Mouse (Mus musculus) midbrain, embryonic 14.5 days (tissue): ENCODE results near the gene Myo5c. TPM values are rescaled to one million over a fixed set of nuclear protein-coding genes. Genes with fewer than 3 reads are reported as not detected.

Experiments
- ATAC-seq: fragments of 200-750 bp; cut with Nextera tagmentation; 2 replicates; pipeline ENCODE4 v1.8.0; 2017; ENCODE audit warnings: moderate number of reproducible peaks, moderate library complexity; ENCODE audit not compliant: low FRiP score, low TSS enrichment
- DNase-seq: peaks from one replicate; pipeline ENCODE4 v3.0.0-alpha.2; 2015
- H3K27ac ChIP-seq: fragments of 300-500 bp; sonication (generic); replicated peaks from 2 replicates; pipeline ENCODE4 v1.5.1; 2014; ENCODE audit warnings: mild to moderate bottlenecking, low read depth, low read length, moderate library complexity
- H3K27me3 ChIP-seq: fragments of 300-500 bp; sonication (generic); 2 replicates; pipeline ENCODE4 v1.6.1; 2014; ENCODE audit warnings: low read length, control low read depth, mixed read lengths; ENCODE audit not compliant: control insufficient read depth, insufficient read depth
- H3K36me3 ChIP-seq: fragments of 300-500 bp; sonication (generic); 2 replicates; pipeline ENCODE4 v1.6.1; 2014; ENCODE audit warnings: low read length, control low read depth; ENCODE audit not compliant: control insufficient read depth, insufficient read depth
- H3K4me1 ChIP-seq: fragments of 300-500 bp; sonication (generic); 2 replicates; pipeline ENCODE4 v1.6.1; 2014; ENCODE audit warnings: mild to moderate bottlenecking, antibody characterized with exemption, low read length, control low read depth; ENCODE audit not compliant: control insufficient read depth, insufficient read depth
- H3K4me2 ChIP-seq: fragments of 300-500 bp; sonication (generic); 2 replicates; pipeline ENCODE4 v1.6.1; 2014; ENCODE audit warnings: mild to moderate bottlenecking, low read length, moderate library complexity
- H3K4me3 ChIP-seq: fragments of 300-500 bp; sonication (generic); replicated peaks from 2 replicates; pipeline ENCODE4 v1.5.1; 2014; ENCODE audit warnings: low read depth, low read length
- H3K9ac ChIP-seq: fragments of 300-500 bp; sonication (generic); replicated peaks from 2 replicates; pipeline ENCODE4 v1.6.1; 2014; ENCODE audit warnings: mild to moderate bottlenecking, low read length, moderate library complexity
- H3K9me3 ChIP-seq: fragments of 300-500 bp; sonication (generic); 2 replicates; pipeline ENCODE4 v1.6.1; 2016; ENCODE audit warnings: low read length, control low read depth, mixed read lengths; ENCODE audit not compliant: control insufficient read depth
- WGBS: fragments of 180-500 bp; shearing (Covaris S2); extraction: QIAGEN DNeasy Blood & Tissue Kit; methylation state at CpG from one replicate; pipeline ENCODE4 v1.1.7; 2014; 5-methylcytosine and 5-hydroxymethylcytosine counted together
- polyA plus RNA-seq: library from polyadenylated mRNA; unstranded; fragments of >200 nt; fragmentation: Nextera tagmentation; extraction: Ambion mirVana; gene quantifications from 2 replicates; pipeline ENCODE4 v1.2.1, GENCODE M21; 2014

Myo5c gene
- polyA plus RNA-seq, 1 experiment from 2014 or later = 0.64 TPM

GRCm38 (mm10) chr9:75315238-75315637 lies 83.4 kb downstream of the Myo5c start:
- peaks cover 4% of the 10 kb centered on the region; the same call in 1 of the 2 replicates for H3K36me3 ChIP-seq
- ATAC-seq (no peak), DNase-seq (no peak)
- no peak overlapping the region for H3K9ac ChIP-seq
- H3K9me3 ChIP-seq = no peaks in the 10 kb centered on the region
- peak overlapping the region; percentile 50; the same call in 1 of the 2 replicates for H3K4me3 ChIP-seq
- H3K4me1 ChIP-seq = peaks cover 17% of the 10 kb centered on the region
- no peak overlapping the region for H3K27ac ChIP-seq
- WGBS = 77% methylated on average over 3 of the region's 3 CpGs
- no peaks in the 10 kb centered on the region for H3K27me3 ChIP-seq
- H3K4me2 ChIP-seq = peak overlapping the region; percentile 79

- Histone ChIP-seq H3K9ac (no peak overlapping the region), H3K4me3 (no peak overlapping the region), H3K27me3 (no peaks in the 10 kb centered on the region), H3K36me3 (peaks cover 4% of the 10 kb centered on the region; the same call in 1 of the 2 replicates), H3K9me3 (no peaks in the 10 kb centered on the region), H3K4me2 (no peak overlapping the region), H3K27ac (no peak overlapping the region), H3K4me1 (peaks cover 17% of the 10 kb centered on the region)
- ATAC-seq (no peak), DNase-seq (no peak)
- WGBS = 94% methylated on average over 6 of the region's 6 CpGs
Observed at GRCm38 (mm10) chr9:75316771-75317170, 85.0 kb downstream of the Myo5c start.

- no peak overlapping the region for H3K4me3 ChIP-seq
- H3K4me1 ChIP-seq = peaks cover 17% of the 10 kb centered on the region
- H3K27ac ChIP-seq = no peak overlapping the region
- WGBS = 99% methylated on average over 2 of the region's 2 CpGs
- no peak overlapping the region for H3K4me2 ChIP-seq
- no peak overlapping the region for H3K9ac ChIP-seq
- ATAC-seq = no peak
- no peaks in the 10 kb centered on the region for H3K27me3 ChIP-seq
- DNase-seq = no peak
- peaks cover 4% of the 10 kb centered on the region; the same call in 1 of the 2 replicates for H3K36me3 ChIP-seq
- no peaks in the 10 kb centered on the region for H3K9me3 ChIP-seq
Observed at GRCm38 (mm10) chr9:75318196-75318595, 86.4 kb downstream of the Myo5c start.

DNA sequence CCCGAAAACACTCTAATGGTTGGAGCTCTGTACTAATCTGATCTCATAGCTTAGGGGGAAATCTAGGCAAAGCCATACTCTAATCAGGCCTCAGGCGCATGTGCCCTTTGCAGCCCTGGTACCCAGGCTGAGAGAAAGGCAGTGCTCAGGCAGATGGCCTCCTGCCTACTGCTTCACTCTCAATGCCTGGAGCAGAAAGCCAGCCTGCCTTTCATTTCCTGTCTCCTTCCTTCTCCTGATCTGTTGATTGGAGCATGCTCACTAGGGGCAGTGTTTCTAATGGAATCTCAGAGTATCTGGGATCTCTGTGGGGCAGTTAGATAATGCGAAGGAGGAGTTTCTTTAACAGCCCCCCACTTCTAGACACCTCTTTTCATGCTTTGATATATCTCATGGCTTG lies 87.5 kb downstream of the Myo5c start:
- Histone ChIP-seq H3K9me3 (no peaks in the 10 kb centered on the region), H3K9ac (peak overlapping the region; percentile 12; the same call in 1 of the 2 replicates), H3K27me3 (no peaks in the 10 kb centered on the region), H3K36me3 (peaks cover 4% of the 10 kb centered on the region; the same call in 1 of the 2 replicates), H3K4me2 (no peak overlapping the region), H3K4me1 (peaks cover 13% of the 10 kb centered on the region), H3K27ac (peak overlapping the region; percentile 28; the same call in 1 of the 2 replicates), H3K4me3 (no peak overlapping the region)
- peak; percentile 43 for DNase-seq
- 75% methylated on average over 3 of the region's 3 CpGs for WGBS
- no peak for ATAC-seq

GRCm38 (mm10) chr9:75322099-75322885 lies 90.5 kb downstream of the Myo5c start:
- WGBS = 88% methylated on average over 13 of the region's 13 CpGs
- no peaks in the 10 kb centered on the region for H3K9me3 ChIP-seq
- no peak for DNase-seq
- H3K27me3 ChIP-seq = no peaks in the 10 kb centered on the region
- H3K27ac ChIP-seq = no peak overlapping the region
- ATAC-seq = no peak
- peaks cover 11% of the 10 kb centered on the region for H3K36me3 ChIP-seq
- no peak overlapping the region for H3K4me2 ChIP-seq
- no peak overlapping the region for H3K9ac ChIP-seq
- no peaks in the 10 kb centered on the region for H3K4me1 ChIP-seq
- no peak overlapping the region for H3K4me3 ChIP-seq

- Histone ChIP-seq H3K36me3 (peaks cover 48% of the 10 kb centered on the region), H3K9me3 (no peaks in the 10 kb centered on the region), H3K27ac (no peak overlapping the region), H3K4me3 (no peak overlapping the region), H3K4me2 (no peak overlapping the region), H3K27me3 (no peaks in the 10 kb centered on the region), H3K4me1 (no peaks in the 10 kb centered on the region), H3K9ac (no peak overlapping the region)
- ATAC-seq (no peak), DNase-seq (no peak)
- 92% methylated on average over 3 of the region's 3 CpGs for WGBS
Observed at GRCm38 (mm10) chr9:75328047-75328446, 96.2 kb downstream of the Myo5c start.

DNA sequence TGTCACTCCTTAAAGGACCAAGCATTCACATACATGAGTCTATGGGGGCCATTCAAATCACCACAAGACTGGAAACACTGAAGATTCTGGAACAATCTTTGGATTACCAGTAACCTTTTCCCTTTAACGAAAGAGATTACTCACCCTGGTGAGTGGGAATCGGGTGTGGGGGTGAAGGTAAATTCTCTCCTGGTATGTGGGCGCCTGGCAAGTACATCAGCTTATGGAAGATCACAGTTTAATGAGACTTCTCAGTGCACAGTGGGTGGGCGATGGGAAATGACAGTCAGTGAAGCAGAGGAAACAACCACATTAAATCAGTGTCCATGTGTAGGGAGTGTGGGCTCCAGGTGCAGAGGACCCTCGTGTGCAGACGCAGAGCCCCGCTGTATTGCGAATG lies 99.0 kb downstream of the Myo5c start:
- DNase-seq (no peak), ATAC-seq (no peak)
- no peaks in the 10 kb centered on the region for H3K4me1 ChIP-seq
- 91% methylated on average over 8 of the region's 8 CpGs for WGBS
- H3K4me2 ChIP-seq = no peak overlapping the region
- H3K36me3 ChIP-seq = peaks cover 61% of the 10 kb centered on the region
- H3K27ac ChIP-seq = no peak overlapping the region
- H3K9ac ChIP-seq = no peak overlapping the region
- no peak overlapping the region for H3K4me3 ChIP-seq
- H3K27me3 ChIP-seq = no peaks in the 10 kb centered on the region
- no peaks in the 10 kb centered on the region for H3K9me3 ChIP-seq

DNA sequence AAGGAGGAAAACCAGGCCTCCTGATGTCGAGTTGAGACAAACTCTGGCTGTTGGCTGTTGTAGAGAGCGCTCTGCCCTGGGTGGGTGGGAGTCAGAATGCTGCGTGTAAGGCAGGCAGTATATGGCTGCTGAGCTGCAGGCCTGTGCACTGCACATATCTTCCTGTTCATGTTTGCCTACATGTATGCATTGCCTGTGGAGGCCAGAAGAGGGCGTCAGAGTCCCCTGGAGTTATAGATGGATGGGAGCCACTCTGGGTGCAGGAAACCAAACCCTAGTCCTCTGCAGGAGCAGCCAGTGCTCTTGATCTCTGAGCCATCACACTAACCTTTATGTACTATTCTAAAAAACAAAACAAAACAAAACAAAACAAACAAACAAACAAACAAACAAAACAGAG lies 102.6 kb downstream of the Myo5c start:
- WGBS = 92% methylated on average over 4 of the region's 4 CpGs
- ATAC-seq = no peak
- peaks cover 85% of the 10 kb centered on the region for H3K36me3 ChIP-seq
- H3K4me2 ChIP-seq = no peak overlapping the region
- H3K4me1 ChIP-seq = no peaks in the 10 kb centered on the region
- no peak for DNase-seq
- H3K27me3 ChIP-seq = no peaks in the 10 kb centered on the region
- H3K4me3 ChIP-seq = no peak overlapping the region
- no peak overlapping the region for H3K9ac ChIP-seq
- no peaks in the 10 kb centered on the region for H3K9me3 ChIP-seq
- H3K27ac ChIP-seq = no peak overlapping the region

GRCm38 (mm10) chr9:75338016-75338415 lies 106.2 kb downstream of the Myo5c start:
- ATAC-seq (no peak), DNase-seq (no peak)
- WGBS = 95% methylated on average over 6 of the region's 6 CpGs
- Histone ChIP-seq H3K4me2 (no peak overlapping the region), H3K27ac (no peak overlapping the region), H3K9me3 (no peaks in the 10 kb centered on the region), H3K36me3 (peaks cover 78% of the 10 kb centered on the region), H3K4me3 (no peak overlapping the region), H3K4me1 (no peaks in the 10 kb centered on the region), H3K9ac (no peak overlapping the region), H3K27me3 (no peaks in the 10 kb centered on the region)
